Mouse (Mus musculus): ENCODE results near the gene Crb1. TPM values are rescaled to one million over a fixed set of nuclear protein-coding genes. Genes with fewer than 3 reads are reported as not detected.

Gene Crb1
- not detected for polyA plus RNA-seq (2014; fragmentation: Illumina TruSeq; extraction: RNeasy Lipid Tissue Mini Kit (QIAGEN cat#74804); ENCODE audit: low replicate concordance)

DNA sequence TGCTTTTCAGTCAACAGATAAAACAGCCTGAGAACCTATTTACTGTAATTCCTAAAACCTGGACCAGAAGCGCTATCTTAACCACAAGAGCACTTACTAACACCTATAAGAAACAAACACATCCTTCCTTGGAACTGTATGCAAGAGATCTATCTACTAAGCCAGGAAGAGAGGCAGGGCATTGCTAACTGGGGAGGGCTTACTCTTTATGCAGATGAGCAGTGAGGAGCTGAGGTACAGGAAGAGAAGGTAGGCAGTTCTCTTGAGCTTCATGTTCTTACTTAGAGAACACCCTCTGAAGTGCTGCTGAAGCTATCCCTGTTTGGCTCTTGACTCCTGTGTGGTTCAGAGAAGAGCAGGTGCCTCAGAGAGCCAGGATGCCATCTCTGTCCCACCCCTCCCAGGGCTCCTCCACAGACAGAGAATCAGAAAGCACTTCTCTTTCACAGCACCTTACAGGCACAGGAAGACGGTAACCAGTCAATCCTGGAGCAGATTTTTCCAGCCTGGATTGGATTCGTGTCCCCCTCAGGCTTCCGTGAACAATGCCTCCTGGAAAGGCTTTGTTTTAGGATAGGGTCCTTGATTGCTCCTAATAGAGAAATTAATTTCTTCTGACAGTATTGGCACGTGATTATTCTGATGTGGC lies at the start of gene Crb1:
Gene Crb1, minus strand, starts transcription at position 463 of the 649 bp plus-strand sequence.

DNA sequence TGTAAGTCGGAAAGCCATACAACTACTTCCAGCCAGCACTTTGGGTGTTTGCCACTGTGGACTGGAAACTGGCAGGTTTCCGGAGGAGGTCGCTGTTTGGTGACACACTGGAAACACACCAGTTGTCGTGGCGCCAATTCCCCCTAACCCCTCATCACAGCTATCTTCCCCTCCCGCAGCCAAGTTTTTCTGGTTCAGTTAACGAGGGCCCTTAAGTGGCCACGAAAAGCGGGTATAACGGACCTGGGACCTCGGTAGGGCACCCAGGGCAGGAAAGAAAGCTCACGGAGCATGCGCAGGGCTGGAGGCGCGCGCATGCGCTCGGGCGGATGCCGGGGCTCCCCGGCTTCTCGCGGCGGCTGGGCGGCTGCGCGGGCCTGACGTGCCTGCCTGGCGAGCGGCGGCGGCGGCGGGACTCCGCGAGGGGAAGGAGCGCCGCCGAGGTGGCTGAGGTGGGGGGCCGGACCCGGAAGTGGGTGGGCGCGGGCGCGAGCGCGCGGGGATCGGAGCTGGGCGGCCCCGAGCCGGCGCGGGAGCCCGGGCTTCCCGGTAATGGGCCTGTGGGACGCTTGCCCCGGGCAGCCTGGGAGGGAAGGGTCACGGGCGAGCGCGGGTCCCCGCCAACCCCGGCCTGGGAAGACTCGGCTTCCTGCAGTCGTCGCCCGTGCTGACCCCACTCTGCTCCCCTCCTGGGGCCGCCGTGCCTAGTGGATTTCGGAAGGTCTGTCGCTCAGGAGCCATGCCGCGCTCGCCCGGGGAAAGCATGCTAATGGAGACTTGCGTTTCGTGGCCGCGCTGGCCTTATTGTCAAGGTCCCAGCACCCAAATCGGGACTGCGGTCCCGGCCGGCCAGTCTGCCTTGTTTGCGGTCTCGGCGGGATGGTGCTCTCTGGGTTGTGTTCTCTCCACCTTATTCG lies 45.2 kb upstream of the Crb1 start, which contains the start of gene Zbtb41:
Gene Zbtb41, plus strand, starts transcription at position 414 of the 917 bp plus-strand sequence.

Other genes with a start within 250 kb of the Crb1 start
- 19.2 TPM for gene Zbtb41, start 45.2 kb upstream of the Crb1 start, polyA plus RNA-seq (2014; fragmentation: Illumina TruSeq; extraction: RNeasy Lipid Tissue Mini Kit (QIAGEN cat#74804); ENCODE audit: low replicate concordance)
- gene Aspm, start 77.7 kb upstream of the Crb1 start, polyA plus RNA-seq (2014; fragmentation: Illumina TruSeq; extraction: RNeasy Lipid Tissue Mini Kit (QIAGEN cat#74804); ENCODE audit: low replicate concordance) = 4.3 TPM
- 0.67 TPM for gene F13b, start 124.6 kb upstream of the Crb1 start, polyA plus RNA-seq (2014; fragmentation: Illumina TruSeq; extraction: RNeasy Lipid Tissue Mini Kit (QIAGEN cat#74804); ENCODE audit: low replicate concordance)
- not detected for gene Cfhr1, start 183.2 kb upstream of the Crb1 start, polyA plus RNA-seq (2014; fragmentation: Illumina TruSeq; extraction: RNeasy Lipid Tissue Mini Kit (QIAGEN cat#74804); ENCODE audit: low replicate concordance)